Mouse (Mus musculus): ENCODE data around the gene Fam184b.

Fam184b gene

DNA sequence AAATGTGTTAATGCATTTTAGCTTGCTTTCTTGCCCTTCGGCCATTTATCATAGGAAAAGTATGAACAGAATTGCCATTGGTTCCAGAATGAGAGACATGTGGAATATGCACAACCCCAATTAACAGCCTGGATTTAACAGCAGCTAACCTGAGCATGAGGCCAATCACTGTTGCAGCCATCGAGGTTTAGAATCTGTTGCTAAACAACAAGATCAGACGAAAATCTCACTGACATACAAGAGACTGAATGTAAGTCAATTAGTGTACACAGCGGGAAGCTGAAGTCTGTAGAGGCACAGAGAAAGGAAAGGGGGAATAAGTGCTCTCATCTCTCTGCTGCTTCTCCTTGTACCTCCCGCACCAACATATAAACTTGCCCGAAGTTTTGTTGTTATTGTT is 46.1 kb downstream of the Fam184b start:
- no peak for DNase-seq

DNA sequence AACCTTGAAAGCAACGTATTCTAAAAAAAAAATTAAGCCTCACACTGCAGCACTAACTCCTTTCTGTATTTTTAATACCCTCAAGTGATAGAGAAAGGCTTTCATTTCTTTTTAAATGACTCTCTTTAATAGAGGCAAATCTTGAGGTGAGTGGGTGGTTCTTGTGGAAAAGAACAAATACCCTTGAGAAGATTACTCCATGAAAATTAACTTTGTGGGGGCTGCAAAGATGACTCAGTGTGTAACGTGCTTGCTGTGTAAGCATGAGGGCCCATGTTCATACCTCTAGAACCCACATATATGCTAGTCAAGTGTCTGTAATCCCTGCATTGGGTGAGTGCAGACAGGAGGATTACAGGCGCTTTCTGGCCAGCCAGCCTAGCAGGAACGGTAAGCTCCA is 49.3 kb downstream of the Fam184b start:
- DNase-seq = no peak

DNA sequence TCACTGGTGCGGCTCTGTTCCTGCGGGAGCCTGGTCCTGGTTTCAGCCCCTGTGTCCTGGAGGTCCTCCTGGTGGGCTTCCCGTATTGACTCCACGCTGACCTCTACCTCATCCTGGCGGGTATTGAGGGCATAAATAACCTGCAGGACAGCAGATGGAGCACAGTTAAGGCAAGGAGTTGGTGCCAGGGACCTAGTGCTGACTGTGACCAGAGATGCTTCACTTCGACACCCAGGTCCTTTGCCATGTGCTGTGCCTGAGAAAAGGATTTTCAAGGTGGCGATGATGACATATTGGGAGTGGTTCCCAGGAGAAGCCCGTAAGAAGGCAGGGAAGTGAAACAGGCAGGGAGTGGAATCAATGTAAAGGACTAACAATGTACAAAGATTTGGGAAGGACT is 54.8 kb downstream of the Fam184b start:
- DNase-seq = no peak

DNA sequence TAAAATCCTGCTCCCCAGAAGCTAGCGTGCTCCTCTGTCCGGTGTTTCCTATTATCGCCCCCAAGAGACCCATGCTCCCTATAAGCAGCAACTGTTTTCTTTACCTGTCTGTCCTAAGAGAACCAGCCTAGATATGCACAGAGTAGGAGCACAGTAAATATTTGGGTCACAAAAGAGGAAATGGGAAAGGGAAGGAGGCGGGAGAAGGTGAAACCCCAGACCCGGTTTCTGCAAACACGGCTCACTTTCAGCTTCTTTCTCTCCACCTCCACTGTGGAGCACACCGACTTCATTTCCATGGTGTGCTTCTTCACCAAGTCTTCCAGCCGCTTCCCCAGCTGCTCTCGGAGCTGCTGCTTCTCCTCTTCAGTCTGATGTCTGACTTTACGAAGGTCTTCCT is 59.1 kb downstream of the Fam184b start:
- DNase-seq = no peak

DNA sequence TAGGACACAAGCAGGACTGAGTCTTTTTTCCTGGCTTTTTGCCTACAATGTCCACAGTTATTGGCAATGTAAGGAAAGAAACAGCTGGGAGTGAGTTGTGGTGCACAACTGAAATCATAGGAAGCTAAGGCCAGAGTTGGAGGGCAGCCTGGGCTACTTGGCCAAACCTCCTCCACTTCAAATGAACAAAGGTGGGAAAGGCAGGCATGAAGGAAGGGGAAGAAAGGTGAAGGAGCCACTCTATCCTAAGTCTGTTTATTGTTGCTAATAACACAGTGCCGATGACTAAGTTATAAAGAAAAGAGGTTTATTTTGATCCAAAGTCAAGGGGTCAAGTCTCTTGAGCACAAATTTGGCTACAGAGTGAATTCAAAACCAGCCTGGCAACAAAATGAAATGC is 62.0 kb downstream of the Fam184b start:
- DNase-seq = peak in 1 of 2 experiments; percentile 13

DNA sequence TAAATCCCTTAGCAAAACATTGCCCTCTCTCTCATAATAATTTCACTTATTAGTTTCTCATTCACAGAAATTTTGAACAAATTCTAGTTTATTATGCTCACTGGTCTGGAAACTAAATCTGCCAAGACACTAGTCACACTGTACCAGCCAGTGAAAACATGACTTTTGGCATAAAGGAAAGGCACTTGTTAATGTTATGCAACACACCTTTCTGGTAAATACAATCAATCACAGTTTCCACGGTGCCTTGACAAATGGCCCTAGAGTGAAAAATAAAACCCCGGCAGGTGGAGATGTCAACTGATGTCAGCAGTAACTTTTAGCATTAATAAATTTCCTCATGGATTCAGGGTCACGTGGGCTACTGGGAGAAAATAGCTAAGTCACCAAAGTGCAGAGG is 62.7 kb downstream of the Fam184b start:
- no peak for DNase-seq

DNA sequence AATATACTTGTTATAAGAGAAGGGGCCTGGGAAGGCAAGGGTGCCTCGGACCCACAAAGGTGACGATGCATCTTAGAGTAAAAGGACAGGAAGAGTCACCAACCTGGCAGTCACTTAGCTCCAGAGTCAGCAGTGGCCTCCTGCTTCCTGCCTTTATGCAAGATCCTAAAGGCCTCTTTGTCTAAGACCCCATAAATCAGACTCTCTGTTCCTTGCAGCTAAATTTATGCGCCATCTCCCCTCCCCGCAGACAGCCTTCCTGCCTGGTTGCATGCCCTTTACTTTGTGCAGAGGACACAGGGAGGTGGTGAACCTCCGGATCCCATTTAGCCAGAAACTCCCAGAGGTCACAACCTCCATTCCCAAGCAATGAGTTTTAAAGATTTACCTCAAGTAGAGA is 66.6 kb downstream of the Fam184b start:
- DNase-seq = no peak

DNA sequence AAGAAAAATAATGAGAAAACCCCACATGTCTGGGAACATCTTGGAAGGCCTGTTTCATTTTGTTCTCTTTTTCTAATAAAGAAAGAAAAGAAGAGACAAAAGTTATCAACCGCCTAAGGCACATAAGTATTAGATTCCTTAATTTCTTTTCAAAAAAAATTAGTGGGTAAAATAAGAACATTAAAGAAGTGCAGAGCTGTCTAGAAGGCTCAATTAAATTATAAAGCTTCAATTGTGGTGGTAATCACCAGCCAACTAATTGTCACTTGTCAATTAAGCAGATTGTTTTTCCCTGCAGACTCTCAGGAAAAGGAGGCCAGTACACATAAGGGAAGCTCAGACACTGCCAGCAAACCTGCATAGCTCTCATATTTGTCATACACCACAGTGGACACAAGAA is 73.6 kb downstream of the Fam184b start:
- DNase-seq = no peak

DNA sequence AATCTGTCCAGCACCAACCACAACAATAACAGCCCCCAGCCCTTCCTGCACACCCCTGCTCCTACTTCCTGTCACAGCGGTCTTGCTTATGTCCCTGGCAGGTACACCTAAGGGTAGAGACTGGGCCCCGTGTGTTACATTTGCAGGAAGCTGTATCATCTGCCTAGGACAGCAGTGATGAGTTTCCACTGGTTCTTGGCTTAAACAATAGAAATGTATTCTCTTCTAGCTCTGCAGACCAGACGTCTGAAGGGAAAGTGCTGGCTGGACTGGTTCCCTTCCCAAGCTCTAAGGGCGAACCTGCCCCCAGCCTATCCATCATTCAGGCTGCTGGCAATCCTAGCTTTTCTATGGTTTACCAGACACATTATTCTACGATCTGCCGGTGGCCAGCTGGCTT is 75.4 kb downstream of the Fam184b start:
- no peak for DNase-seq

DNA sequence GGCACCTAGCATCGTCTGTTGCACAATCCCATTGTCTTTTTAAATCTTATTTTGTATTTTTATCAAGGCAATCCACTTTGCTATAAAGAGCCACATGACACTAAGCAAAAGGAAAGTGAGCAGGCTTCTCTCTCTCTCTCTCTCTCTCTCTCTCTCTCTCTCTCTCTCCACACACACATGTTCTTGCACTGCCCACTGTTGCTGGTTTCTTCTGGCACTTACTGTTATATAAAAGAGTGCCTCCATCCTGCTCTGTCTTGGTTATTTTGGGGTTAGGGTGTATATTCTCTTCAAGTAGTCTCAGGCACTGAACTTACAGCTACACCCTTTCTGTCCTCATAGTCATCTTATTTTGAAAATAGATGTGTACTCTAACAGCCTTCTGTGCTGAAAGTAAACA is 89.8 kb downstream of the Fam184b start:
- no peak for DNase-seq

DNA sequence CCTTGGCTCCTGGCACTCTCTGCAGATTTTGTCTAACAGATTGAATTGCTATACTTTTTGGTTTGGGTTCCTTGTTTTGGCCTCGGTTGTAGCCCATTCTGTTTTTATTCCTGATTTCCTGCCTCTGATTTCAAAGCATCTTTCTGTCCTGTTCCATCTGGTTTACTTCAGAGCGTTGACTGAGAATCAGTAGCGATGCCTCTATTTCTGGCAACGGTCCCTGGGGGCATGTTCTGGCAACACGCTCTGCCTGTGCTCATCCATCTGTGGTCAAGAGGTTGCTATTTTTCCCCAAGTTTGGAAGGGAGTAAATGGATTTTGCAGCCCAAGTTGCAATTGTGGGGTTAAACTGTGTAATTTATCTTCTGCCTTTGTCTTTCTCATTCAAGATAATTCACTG is 96.0 kb downstream of the Fam184b start:
- DNase-seq = no peak

DNA sequence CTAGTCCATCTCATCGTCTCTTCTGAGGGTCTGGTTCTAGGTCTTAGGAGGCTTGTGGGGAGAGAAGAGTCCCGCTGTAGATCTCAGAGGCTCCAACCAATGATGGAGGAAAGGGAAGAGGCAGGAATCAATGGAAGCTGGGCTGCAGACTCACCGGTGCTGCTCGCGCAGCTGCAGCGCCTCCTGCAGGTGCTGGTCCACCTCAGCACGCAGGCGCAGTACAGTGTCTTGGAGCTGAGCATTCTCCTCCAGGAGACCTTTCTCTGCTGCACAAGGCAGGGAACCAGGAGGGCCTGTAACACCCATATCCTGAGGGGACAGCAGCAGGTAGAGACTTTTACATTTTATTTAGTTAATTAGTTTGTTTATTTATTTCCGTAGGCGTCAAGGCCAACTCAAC is 99.9 kb downstream of the Fam184b start:
- DNase-seq = no peak

DNA sequence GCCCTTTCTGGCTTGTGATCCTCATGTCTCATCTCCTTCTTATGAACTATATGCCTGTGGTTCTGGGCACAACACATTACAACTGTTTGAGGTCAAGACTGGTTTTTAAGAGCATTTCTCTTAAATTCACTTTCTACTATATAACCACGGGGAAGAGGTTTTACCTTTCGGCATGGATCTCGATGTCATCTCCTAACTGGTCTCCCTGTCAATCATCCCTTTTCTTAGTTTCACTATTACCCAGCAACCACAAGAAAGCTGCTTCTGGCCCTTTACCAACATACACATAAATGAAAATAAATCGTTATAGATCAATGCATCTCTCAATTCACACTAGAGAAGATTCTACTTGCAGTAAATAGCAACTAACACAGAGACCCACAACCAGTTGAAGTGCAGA is 104.2 kb downstream of the Fam184b start:
- no peak for DNase-seq

DNA sequence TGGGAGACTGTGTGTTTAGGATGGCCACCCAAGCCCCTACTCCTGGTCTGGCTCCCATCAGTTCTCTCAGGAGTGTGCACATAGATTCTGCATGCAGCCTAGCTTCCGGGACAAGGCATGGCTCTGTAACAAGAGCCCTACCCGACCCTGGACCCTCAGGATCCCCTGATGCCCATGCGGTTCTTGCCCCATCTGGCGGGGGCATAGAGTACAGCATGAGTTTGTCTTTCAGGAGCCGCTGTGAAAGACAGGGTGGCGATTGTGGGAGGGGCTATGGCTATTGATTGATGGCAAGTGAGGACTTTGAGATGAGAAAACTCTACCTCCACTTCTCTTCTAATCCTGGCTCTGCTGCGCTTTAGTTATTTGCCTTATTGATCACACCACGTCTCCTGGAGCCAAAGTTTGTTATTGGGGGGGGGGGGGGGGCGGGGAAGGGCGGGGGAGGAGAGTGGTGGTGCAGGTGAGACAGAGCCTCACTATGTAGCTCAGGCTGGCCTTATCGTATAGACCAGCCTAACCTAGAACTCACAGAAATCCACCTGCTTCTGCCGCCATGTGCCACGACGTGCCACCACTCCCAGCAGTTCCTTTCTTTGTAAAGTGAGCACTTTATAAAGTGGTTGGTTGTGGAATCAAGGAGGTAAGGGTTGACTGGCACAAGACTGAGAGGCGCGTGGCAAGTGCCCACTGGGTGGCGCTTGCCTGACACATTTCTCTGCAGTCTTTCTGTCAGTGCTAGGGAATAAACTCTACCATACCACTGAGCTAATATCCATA is 104.9 kb downstream of the Fam184b start:
- DNase-seq = peak; percentile 70 to 77

DNA sequence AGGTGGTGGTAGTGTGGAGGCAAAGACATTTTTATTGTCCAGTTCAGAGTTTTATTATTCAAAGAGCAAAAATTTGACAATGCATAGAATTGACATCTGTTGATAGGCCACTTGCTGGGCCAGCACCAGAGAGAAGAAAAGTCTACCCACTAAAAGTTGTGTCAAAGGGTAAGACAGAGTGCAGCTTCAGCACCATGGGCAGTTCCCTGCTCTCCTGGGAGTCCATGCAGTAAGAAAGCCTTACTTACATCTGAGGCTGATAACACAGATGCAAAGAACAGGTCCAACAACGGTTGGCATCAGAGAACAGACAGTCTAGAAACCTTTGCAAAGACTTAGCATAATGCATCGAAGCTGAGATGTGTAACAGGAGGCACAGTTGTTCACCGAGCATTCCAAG is 109.7 kb downstream of the Fam184b start:
- peak in 1 of 2 experiments; percentile 7 for DNase-seq

DNA sequence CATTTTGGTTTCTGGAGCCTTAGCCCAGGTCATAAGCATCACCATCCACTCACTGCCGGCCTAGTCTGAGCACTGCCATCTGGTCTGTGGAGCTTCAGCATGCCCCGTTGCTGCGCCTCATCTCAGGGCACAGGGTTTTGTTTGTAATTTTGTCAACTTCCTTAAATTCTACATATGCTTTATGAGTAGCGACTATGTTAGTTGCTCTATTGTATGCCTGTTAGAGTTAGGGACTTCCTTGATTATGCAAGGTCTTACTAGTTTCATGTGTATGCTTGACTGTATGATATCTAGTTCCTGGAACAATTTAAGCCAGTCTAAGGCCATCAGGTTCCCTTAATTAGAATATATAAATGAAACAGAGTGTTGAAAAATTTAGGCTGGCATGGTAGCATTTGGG is 113.1 kb downstream of the Fam184b start:
- DNase-seq = no peak

DNA sequence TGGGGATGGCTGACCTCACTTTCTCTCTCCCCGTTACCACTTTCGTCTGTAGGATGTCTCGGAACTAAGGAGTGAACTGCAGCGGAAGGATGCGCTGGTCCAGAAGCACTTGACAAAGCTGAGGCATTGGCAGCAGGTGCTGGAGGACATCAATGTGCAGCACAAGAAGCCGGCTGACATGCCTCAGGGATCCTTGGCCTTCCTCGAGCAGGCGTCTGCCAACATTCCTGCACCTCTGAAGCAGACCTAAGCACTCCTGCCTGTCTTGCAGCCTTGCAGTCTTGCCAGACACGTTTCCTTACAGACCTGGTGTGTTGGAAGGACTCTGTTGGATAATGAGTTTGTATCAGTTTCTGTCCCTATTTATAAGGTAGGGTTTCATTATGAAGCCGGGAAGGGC is 114.3 kb downstream of the Fam184b start:
- no peak for DNase-seq

DNA sequence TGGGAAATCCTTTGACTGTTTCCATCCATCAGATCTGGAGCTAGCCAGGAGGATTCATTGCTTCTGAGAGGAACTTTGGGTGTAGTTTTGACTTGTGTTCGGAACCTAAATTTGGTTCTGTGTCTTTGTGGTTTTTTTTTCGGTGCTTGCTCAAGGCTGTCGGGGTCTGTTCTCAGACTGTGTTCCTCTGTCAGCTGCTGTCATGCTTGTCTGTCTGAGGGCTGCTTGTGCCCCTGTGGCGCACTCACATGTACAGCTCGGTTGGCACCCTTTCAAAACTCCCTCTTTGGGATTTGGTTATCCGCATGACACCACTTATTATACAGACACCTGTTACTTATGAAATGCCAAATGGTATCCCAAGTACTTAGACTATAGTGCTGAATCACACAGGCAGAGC is 117.8 kb downstream of the Fam184b start:
- no peak for DNase-seq

DNA sequence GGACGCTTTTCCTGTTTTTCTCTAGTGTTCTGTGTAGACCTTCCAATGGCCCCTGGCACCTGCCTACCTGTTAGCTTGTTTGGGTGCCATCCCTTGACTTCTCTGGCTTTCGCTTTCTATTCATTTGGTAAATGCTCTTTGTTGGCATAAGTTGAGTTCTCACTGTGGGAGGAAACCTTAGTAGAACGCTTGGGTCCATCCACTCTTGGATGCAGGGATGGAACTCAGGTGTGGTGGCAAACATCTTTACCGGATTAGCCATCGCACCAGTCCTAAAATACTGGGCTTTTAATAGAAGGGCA is 118.7 kb downstream of the Fam184b start:
- DNase-seq = no peak

DNA sequence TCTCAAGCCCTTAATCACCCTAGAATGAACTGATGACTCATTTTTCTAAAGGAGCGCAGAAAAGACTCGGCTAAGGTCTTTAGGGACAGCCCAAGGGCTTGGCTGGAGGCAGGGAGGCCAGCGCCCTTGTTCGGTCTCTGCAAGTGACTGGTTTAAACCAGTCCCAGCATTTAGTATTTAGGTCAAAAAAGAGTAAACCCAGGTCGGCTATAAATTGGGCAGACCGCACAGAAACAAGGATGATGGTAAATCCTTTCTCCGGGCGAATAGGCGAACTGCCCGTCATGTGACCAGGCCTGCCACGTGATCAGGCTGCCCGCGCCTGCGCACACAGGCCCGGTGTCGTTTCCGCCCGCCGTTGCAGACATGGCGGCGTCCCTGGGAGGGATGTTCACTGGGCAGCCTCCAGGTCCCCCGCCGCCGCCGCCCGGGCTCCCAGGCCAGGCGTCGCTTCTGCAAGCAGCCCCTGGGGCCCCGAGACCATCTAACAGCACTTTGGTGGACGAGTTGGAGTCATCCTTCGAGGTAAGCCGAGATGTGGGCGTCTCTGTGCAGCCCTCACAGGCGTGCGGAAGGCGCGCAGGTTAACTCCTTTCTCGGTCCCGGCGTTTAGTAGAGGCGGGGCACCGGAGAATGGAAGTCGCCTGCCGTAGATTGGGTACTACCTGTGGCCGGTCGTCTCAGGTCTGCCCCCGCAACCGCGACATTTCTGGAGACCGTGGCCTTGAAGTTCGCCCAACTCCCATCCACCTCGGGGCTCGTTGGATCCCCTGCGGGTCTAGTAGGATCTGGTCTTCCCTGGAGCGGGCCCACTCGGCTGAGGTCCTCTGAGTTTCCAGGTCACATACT is 119.2 kb downstream of the Fam184b start, which contains the start of gene Med28:
Gene Med28, plus strand, starts transcription at position 270 of the 849 bp plus-strand sequence.
- DNase-seq = peak; percentile 96

DNA sequence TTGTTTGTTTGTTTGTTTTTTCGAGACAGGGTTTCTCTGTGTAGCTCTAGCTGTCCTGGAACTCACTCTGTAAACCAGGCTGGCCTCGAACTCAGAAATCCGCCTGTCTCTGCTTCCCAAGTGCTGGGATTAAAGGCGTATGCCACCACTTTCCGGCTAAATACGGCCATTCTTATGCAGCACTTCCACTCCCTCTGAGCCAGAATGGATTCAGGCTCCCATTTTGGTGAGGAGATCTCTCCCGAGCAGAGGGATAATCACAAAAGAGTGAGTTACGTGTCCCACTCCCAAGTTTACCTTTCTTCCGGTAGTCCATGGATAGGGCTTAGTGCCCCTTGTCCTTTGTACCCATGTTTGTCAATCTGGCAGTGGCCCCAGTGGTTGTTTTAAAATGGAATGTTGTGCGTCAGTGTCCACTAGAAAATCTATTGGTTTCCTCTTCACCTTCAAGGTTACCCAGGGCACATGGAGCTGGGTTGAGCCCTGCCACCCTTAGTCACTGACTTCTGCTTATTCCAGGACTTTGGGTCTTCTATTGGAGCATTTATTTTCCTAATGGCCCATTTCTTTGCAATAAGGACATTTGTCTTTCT is 124.2 kb downstream of the Fam184b start:
- no peak for DNase-seq

DNA sequence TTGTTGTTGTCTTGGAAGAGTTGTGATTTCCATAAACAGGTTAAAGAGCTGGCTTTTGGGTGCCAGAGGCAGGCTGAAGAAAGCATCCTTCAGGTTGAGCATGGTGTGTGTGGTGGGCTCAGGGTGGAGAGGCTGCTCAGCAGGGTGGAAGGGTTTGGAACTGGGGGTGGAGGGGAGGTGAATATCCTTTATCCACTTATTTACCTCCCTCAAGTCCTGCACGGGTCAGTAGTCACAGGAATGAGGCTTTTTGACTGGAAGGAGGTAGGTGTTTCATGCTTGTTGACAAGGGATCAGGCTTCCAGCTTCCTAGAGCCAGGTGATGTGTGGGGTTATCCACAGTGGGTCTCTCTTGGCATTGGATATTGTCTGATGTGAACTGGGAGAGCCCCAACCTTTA is 124.8 kb downstream of the Fam184b start:
- DNase-seq = no peak

DNA sequence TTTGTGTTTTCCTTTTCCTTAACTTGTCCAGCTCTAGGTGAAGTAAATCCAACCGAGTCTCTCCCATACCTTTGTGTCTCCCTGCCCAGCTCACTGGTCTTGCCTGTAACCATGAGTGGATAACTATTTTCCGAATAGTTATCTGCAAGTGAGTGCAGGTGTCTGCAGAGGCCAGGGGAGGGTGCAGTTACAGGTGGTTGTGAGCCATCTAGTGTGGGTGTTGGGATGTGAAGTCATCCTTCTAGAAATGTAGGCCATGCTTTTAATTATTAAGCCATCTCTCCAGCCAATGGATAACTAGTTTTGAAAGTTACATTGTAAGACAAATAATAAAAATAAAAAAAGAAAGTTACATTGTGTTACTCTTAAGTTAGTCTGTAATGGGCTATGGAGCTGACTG is 125.9 kb downstream of the Fam184b start:
- no peak for DNase-seq

DNA sequence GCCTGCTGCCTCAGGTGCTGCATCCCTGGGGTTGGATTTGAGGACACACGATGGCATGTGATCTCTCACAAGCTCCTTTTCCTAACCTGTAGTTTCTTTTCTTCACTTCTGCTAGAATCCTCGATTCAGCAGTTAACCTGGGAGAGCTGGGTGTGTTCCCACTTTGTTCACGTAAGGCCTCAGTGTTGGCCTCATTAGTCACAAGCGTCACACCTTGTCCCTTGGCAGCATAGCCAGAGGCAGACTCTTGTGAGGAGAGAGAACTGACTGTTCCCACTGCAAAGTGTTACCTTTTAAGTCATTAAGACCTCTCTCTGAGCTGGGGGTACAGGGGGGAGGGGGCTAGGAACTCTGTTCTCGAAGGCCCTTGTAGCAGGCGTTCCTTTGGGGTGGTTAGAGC is 126.5 kb downstream of the Fam184b start:
- DNase-seq = no peak
